10 mouse cellular contexts compared by ENCODE assay signal in genomic region chr5:30982357-30982756, GRCm38 (mm10). TPM values are rescaled to one million over a fixed set of nuclear protein-coding genes. Genes with fewer than 3 reads are reported as not detected.
DNase-seq lines count a peak whose midpoint lies in the region; ATAC-seq lines count a peak whose summit lies in the region.
"Had no signal": no experiment of that assay in that cellular context is flagged by ENCODE, and none has a peak within 500 bp of the region (broad histone marks: within the 10 kb centered on the region; RNA-seq: fewer than 3 reads in every experiment).

No protein-coding gene starts in this region.

- H3K27ac ChIP-seq in midbrain, embryonic 11.5 days (ENCODE audit: low read depth, low read length), result no peak overlapping the region
- H3K27ac ChIP-seq in midbrain, embryonic 16.5 days (ENCODE audit: low read length), result no peak overlapping the region
- H3K27ac ChIP-seq: neural tube, embryonic 12.5 days had no signal

- no peaks in the 10 kb centered on the region for H3K9me3 ChIP-seq in midbrain, embryonic 11.5 days (ENCODE audit: control insufficient read depth, low read length)
- no peaks in the 10 kb centered on the region for H3K9me3 ChIP-seq in midbrain, embryonic 16.5 days (replicated peaks; ENCODE audit: control insufficient read depth, low read length, poor library complexity, severe bottlenecking)
- H3K9me3 ChIP-seq: neural tube, embryonic 12.5 days had no signal

- DNase-seq in gastrocnemius, adult 18-20 months (ENCODE audit: low spot score), result peak; percentile 30
- DNase-seq in gastrocnemius, postnatal 14 days, result no peak
- DNase-seq in midbrain, embryonic 11.5 days (ENCODE audit: low spot score, missing footprints), result peak; percentile 84
- DNase-seq in embryo, embryonic 9.5 days (ENCODE audit: extremely low spot score), result peak; percentile 20
- peak; percentile 51 to 70 for DNase-seq in right cerebral cortex, postnatal 10 days (ENCODE audit: low spot score in 2 of 2)
- DNase-seq in T-cell, adult 2 months (ENCODE audit: low spot score), result no peak
- no peak for DNase-seq in thymus, adult 18-20 months

- no peak overlapping the region for H3K4me3 ChIP-seq in midbrain, embryonic 11.5 days (ENCODE audit: low read depth, low read length)
- H3K4me3 ChIP-seq in midbrain, embryonic 16.5 days (ENCODE audit: low read depth, low read length), result no peak overlapping the region
- H3K4me3 ChIP-seq: neural tube, embryonic 12.5 days had no signal

- H3K4me1 ChIP-seq in midbrain, embryonic 11.5 days (ENCODE audit: control insufficient read depth, insufficient read depth, low read length), result no peaks in the 10 kb centered on the region
- no peaks in the 10 kb centered on the region for H3K4me1 ChIP-seq in midbrain, embryonic 16.5 days (ENCODE audit: control insufficient read depth, insufficient read depth, low read length)
- H3K4me1 ChIP-seq: neural tube, embryonic 12.5 days had no signal

- H3K36me3 ChIP-seq in midbrain, embryonic 11.5 days (ENCODE audit: control insufficient read depth, insufficient read depth, low read length), result no peaks in the 10 kb centered on the region
- no peaks in the 10 kb centered on the region for H3K36me3 ChIP-seq in midbrain, embryonic 16.5 days (ENCODE audit: control insufficient read depth, insufficient read depth, low read length)
- H3K36me3 ChIP-seq: neural tube, embryonic 12.5 days had no signal

- intact Hi-C loops in gastrocnemius, postnatal 14 days (cut with DNase I; ENCODE audit: low total_unique reads), result no loop called here

- ATAC-seq in midbrain, embryonic 11.5 days (ENCODE audit: low FRiP score), result no peak
- ATAC-seq in midbrain, embryonic 16.5 days, result no peak

- H3K27me3 ChIP-seq in midbrain, embryonic 11.5 days (ENCODE audit: control insufficient read depth, insufficient read depth, low read length), result no peaks in the 10 kb centered on the region
- no peaks in the 10 kb centered on the region for H3K27me3 ChIP-seq in midbrain, embryonic 16.5 days (ENCODE audit: control insufficient read depth, insufficient read depth, low read depth, low read length)
- H3K27me3 ChIP-seq: neural tube, embryonic 12.5 days had no signal

- H3K4me2 ChIP-seq in midbrain, embryonic 11.5 days, result no peak overlapping the region
- H3K4me2 ChIP-seq in midbrain, embryonic 16.5 days (ENCODE audit: low read length), result no peak overlapping the region
- H3K4me2 ChIP-seq: neural tube, embryonic 12.5 days had no signal

- 21% methylated on average over 2 of the region's 2 CpGs for WGBS in midbrain, embryonic 11.5 days
- WGBS in midbrain, embryonic 16.5 days, result 19% methylated on average over 2 of the region's 2 CpGs

- no peak overlapping the region for H3K9ac ChIP-seq in midbrain, embryonic 11.5 days (ENCODE audit: low read length)
- no peak overlapping the region for H3K9ac ChIP-seq in midbrain, embryonic 16.5 days (ENCODE audit: low read depth, low read length)
- H3K9ac ChIP-seq: neural tube, embryonic 12.5 days had no signal

RNA-seq across cellular contexts. Expression of gene Tcf23, which starts 13.9 kb away (rescaled TPM):
- under 1 TPM; 0.07 to 0.21 TPM for total RNA-seq in gastrocnemius, adult 18-20 months (2021)
- total RNA-seq in gastrocnemius, postnatal 14 days (2021), result under 1 TPM; 0.35 to 0.66 TPM
- not detected in 2 replicates for polyA plus RNA-seq in midbrain, embryonic 11.5 days (2014; fragmentation: Nextera tagmentation; extraction: Ambion mirVana)
- not detected in 2 replicates for polyA plus RNA-seq in midbrain, embryonic 16.5 days (2015; fragmentation: Nextera tagmentation; extraction: Ambion mirVana)
- total RNA-seq: layer of hippocampus, postnatal 10 days had no signal
- polyA plus RNA-seq: neural tube, embryonic 12.5 days had no signal

RNA-seq across cellular contexts. Expression of gene Preb, which starts 22.2 kb away (rescaled TPM):
- 10 to 100 TPM; 70.5 to 78.2 TPM for total RNA-seq in gastrocnemius, adult 18-20 months (2021)
- total RNA-seq in gastrocnemius, postnatal 14 days (2021), result 10 to 100 TPM; 77.5 to 90.5 TPM
- 89.4 and 91.0 TPM in 2 replicates for polyA plus RNA-seq in midbrain, embryonic 11.5 days (2014; fragmentation: Nextera tagmentation; extraction: Ambion mirVana)
- polyA plus RNA-seq in midbrain, embryonic 16.5 days (2015; fragmentation: Nextera tagmentation; extraction: Ambion mirVana), result 102 and 105 TPM in 2 replicates

RNA-seq across cellular contexts. Expression of gene Cgref1, which starts 37.0 kb away (rescaled TPM):
- total RNA-seq in gastrocnemius, adult 18-20 months (2021), result 1 to 10 TPM; 3.0 to 3.9 TPM
- 1 to 10 TPM; 4.5 to 7.7 TPM for total RNA-seq in gastrocnemius, postnatal 14 days (2021)
- 6.7 and 8.5 TPM in 2 replicates for polyA plus RNA-seq in midbrain, embryonic 11.5 days (2014; fragmentation: Nextera tagmentation; extraction: Ambion mirVana)
- polyA plus RNA-seq in midbrain, embryonic 16.5 days (2015; fragmentation: Nextera tagmentation; extraction: Ambion mirVana), result 68.2 and 86.8 TPM in 2 replicates

Comparison
In these comparisons a context has a peak if more than half of its experiments do, and no peak if none do; other contexts are left out.
1. DNase-seq: peak in gastrocnemius, adult 18-20 months (single experiment), midbrain, embryonic 11.5 days (single experiment), embryo, embryonic 9.5 days (single experiment) and right cerebral cortex, postnatal 10 days (2 of 2); none in gastrocnemius, postnatal 14 days (single experiment), T-cell, adult 2 months (single experiment) and thymus, adult 18-20 months (0 of 2).